Mouse (Mus musculus) adrenal gland, postnatal 10 days (tissue): ENCODE data around the gene Sult2a1. TPM values are rescaled to one million over a fixed set of nuclear protein-coding genes. Genes with fewer than 3 reads are reported as not detected.
"Not testable (repeated sequence)": the region's sequence is repeated elsewhere in the genome, so short reads cannot be mapped to it uniquely, and the experiment has no call there.

Source experiments
- DNase-seq: peaks from one replicate; pipeline ENCODE4 v3.0.0; 2021; ENCODE audit warnings: mixed read lengths
- long read RNA-seq, 2 experiments: library from polyadenylated mRNA; stranded (forward); transcript quantifications; one replicate each; pipeline ENCODE4 v2.0.0; 2021
- total RNA-seq, 2 experiments: library from RNA; stranded (reverse); gene quantifications; 2 replicates each; pipeline ENCODE4 v1.2.3; 2021

Gene Sult2a1
- 100 to 1,000 TPM in 1 of 2 experiments, 10 to 100 TPM in 1; 51.6 to 124 TPM for total RNA-seq
- long read RNA-seq, experiment 1, transcript Sult2a1-201 (6 exons, 1,020 nt), result major isoform, 127 of 142 reads
- long read RNA-seq, experiment 1, partial matches to known transcripts, result 10 of 142 reads
- long read RNA-seq, experiment 1, other reads (novel, unspliced or antisense), result 5 of 142 reads
- long read RNA-seq, experiment 2, transcript Sult2a1-201 (6 exons, 1,020 nt), result major isoform, 9 of 9 reads
- long read RNA-seq, experiment 2, partial matches to known transcripts, result 0 of 9 reads
- long read RNA-seq, experiment 2, other reads (novel, unspliced or antisense), result 0 of 9 reads

DNA sequence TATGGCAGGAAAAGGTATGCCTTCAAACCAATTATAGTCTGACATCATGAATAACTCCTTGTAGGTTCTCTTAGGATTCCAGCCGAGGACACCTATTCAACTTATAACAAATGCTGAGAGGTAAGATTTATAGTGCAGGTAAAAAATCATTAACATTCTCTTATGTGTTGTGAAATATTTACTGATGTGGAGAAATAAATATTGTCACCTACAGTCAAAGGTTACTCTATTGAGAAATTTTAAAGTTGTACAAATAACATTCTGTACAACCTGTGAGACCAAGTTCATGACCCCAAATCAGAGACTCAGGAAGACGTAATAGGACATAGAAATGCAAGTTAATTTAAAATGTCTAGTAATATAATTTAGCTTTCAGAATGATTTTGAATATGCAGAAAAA lies at the start of gene Sult2a1:
Gene Sult2a1, minus strand, starts transcription at position 101 of the 400 bp plus-strand sequence.
- DNase-seq, result not testable (repeated sequence)

DNA sequence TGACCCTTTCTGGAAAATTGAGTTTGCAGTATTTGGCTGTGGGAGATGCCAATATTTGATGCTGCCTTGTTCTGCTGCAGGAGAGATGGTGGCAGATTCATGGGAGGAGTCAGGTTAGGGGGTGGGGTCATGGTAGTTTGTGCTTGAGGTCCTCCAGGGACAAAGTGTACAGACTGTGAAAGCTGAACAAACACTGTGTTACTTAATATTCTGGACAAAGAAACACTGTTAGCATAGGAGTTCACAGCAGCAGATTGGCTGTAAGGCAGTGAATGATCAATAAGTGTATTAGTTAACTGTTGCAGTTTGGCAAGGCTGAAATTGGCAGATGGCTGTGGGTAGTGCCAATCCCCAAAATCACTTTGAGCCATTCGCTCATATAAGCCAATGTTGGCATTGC lies 23.3 kb downstream of the Sult2a1 start:
- peak; percentile 1 for DNase-seq

Other genes starting within 250 kb of the Sult2a1 start
- gene Sult2a5, start 213.4 kb downstream of the Sult2a1 start, total RNA-seq, result 10 to 100 TPM in 1 of 2 experiments, 1 to 10 TPM in 1; 9.1 to 16.8 TPM
- gene Sult2a2, start 103.9 kb downstream of the Sult2a1 start, total RNA-seq, result 10 to 100 TPM; 17.0 to 40.7 TPM
- gene Sult2a4, start 152.2 kb upstream of the Sult2a1 start, total RNA-seq, result 1 to 10 TPM; 3.9 to 7.3 TPM